Comparison of ENCODE assay signal across 10 mouse cellular contexts in genomic region chr7:50551426-50551825, GRCm38 (mm10). TPM values are rescaled to one million over a fixed set of nuclear protein-coding genes. Genes with fewer than 3 reads are reported as not detected.
"Had no signal": no experiment of that assay in that cellular context is flagged by ENCODE, and none has a peak within 500 bp of the region (broad histone marks: within the 10 kb centered on the region; RNA-seq: fewer than 3 reads in every experiment).

No protein-coding gene starts in this region.

- DNase-seq: kidney, adult 2 months; kidney, postnatal 14 days; lung, adult 18-20 months; spleen, adult 18-20 months; thymus, postnatal 36 days had no signal

- ATAC-seq: intestine, embryonic 16.5 days; midbrain, embryonic 13.5 days had no signal

RNA-seq across cellular contexts. Expression of gene 4933405O20Rik, which starts 47.6 kb away (rescaled TPM):
- total RNA-seq: liver, adult 2 months; megakaryocyte-erythroid progenitor cell, adult 5-6 weeks; midbrain, postnatal 0 days had no signal
